Mouse (Mus musculus): ENCODE data around the gene Rab3a. TPM values are rescaled to one million over a fixed set of nuclear protein-coding genes. Genes with fewer than 3 reads are reported as not detected.
A peak's percentile ranks its signal among the peaks of the same experiment; 100 is the strongest.

The Rab3a gene
- polyA plus RNA-seq, 1 experiment from 2014 or later = 3.2 TPM

- Histone ChIP-seq H3K9me3 (ENCODE audit: low read length) (no peaks in the 10 kb centered on the region), H3K4me3 (ENCODE audit: low read depth, low read length) (peak overlapping the region; percentile 73), H3K9ac (replicated peaks) (peak overlapping the region; percentile 77), H3K4me1 (ENCODE audit: insufficient read depth) (peaks cover 35% of the 10 kb centered on the region), H3K36me3 (replicated peaks; ENCODE audit: insufficient read depth, low read length) (peaks cover 11% of the 10 kb centered on the region), H3K27me3 (ENCODE audit: insufficient read depth, low read length) (no peaks in the 10 kb centered on the region), H3K27ac (ENCODE audit: low read depth) (peak overlapping the region; percentile 66), H3K4me2 (ENCODE audit: low read depth, low read length) (peak overlapping the region; percentile 94)
- peak; percentile 42 for ATAC-seq
- TF ChIP-seq EP300 (IDR thresholded peaks at IDR 0.05; ENCODE audit: low read depth) (no peak), CTCF (IDR thresholded peaks at IDR 0.05; ENCODE audit: low read depth) (no peak)
- peak; percentile 68 for DNase-seq
- 12% methylated on average over 50 of the region's 50 CpGs for WGBS (ENCODE audit: insufficient replicate concordance)
Measured at GRCm38 (mm10) chr8:70754871-70755660, 587 bp downstream of the Rab3a start.

GRCm38 (mm10) chr8:70755661-70756475, 1.4 kb downstream of the Rab3a start:
- ATAC-seq (no peak), DNase-seq (peak; percentile 14)
- Histone ChIP-seq H3K36me3 (replicated peaks; ENCODE audit: insufficient read depth, low read length) (peaks cover 11% of the 10 kb centered on the region), H3K9me3 (ENCODE audit: low read length) (no peaks in the 10 kb centered on the region), H3K27me3 (ENCODE audit: insufficient read depth, low read length) (no peaks in the 10 kb centered on the region), H3K9ac (replicated peaks) (no peak overlapping the region), H3K4me3 (ENCODE audit: low read depth, low read length) (peak overlapping the region; percentile 73; the same call in 1 of the 2 replicates), H3K4me1 (ENCODE audit: insufficient read depth) (peaks cover 38% of the 10 kb centered on the region), H3K4me2 (ENCODE audit: low read depth, low read length) (peak overlapping the region; percentile 94), H3K27ac (ENCODE audit: low read depth) (no peak overlapping the region)
- WGBS (ENCODE audit: insufficient replicate concordance) = 78% methylated on average over 24 of the region's 24 CpGs
- TF ChIP-seq EP300 (IDR thresholded peaks at IDR 0.05; ENCODE audit: low read depth) = no peak
- no peak for TF ChIP-seq CTCF (IDR thresholded peaks at IDR 0.05; ENCODE audit: low read depth)

- Histone ChIP-seq H3K36me3 (replicated peaks; ENCODE audit: insufficient read depth, low read length) (peaks cover 11% of the 10 kb centered on the region), H3K4me3 (ENCODE audit: low read depth, low read length) (no peak overlapping the region), H3K27ac (ENCODE audit: low read depth) (no peak overlapping the region), H3K4me1 (ENCODE audit: insufficient read depth) (peaks cover 44% of the 10 kb centered on the region), H3K4me2 (ENCODE audit: low read depth, low read length) (no peak overlapping the region), H3K9me3 (ENCODE audit: low read length) (no peaks in the 10 kb centered on the region), H3K9ac (replicated peaks) (no peak overlapping the region), H3K27me3 (ENCODE audit: insufficient read depth, low read length) (no peaks in the 10 kb centered on the region)
- DNase-seq = no peak
- TF ChIP-seq EP300 (IDR thresholded peaks at IDR 0.05; ENCODE audit: low read depth) (no peak), CTCF (IDR thresholded peaks at IDR 0.05; ENCODE audit: low read depth) (no peak)
- WGBS (ENCODE audit: insufficient replicate concordance) = 88% methylated on average over 6 of the region's 6 CpGs
- no peak for ATAC-seq
Measured at GRCm38 (mm10) chr8:70756476-70757040, 2.1 kb downstream of the Rab3a start.

DNA sequence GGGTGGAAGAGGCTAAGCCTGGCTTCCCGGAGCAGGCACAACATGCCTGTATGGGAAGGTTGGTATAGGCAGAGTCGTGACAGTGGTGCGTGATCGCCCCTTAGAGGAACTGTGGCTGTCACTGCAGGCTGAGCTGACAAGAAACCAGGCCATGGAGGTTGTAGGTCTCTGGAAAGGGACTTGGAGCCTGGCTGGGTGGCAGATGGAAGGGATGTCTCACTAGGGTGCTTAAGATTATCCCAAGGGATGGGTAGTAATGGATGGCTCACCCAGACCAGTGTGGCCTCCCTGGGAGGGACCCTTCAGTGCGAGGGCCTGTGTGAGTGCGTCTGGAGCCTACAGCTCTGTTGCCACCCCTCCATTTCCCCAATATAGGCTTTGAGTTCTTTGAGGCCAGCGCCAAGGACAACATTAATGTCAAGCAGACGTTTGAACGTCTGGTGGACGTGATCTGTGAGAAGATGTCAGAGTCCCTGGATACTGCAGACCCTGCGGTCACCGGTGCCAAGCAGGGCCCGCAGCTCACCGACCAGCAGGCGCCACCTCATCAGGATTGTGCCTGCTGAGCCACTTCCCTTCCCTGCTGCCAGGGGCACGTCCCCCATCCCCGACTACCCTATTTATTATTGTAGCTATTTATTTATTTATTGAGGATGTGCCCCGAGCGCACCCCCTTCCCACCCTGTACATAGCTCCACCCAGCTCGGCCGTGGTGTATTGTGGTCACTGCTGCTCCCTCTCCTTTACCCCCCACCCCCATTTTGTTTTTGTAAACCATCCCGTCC, 3.2 kb downstream of the Rab3a start:
- Histone ChIP-seq H3K9me3 (ENCODE audit: low read length) (no peaks in the 10 kb centered on the region), H3K4me1 (ENCODE audit: insufficient read depth) (peaks cover 54% of the 10 kb centered on the region), H3K27me3 (ENCODE audit: insufficient read depth, low read length) (no peaks in the 10 kb centered on the region), H3K4me2 (ENCODE audit: low read depth, low read length) (no peak overlapping the region), H3K36me3 (replicated peaks; ENCODE audit: insufficient read depth, low read length) (peaks cover 11% of the 10 kb centered on the region), H3K27ac (ENCODE audit: low read depth) (no peak overlapping the region), H3K4me3 (ENCODE audit: low read depth, low read length) (no peak overlapping the region), H3K9ac (replicated peaks) (no peak overlapping the region)
- TF ChIP-seq CTCF (IDR thresholded peaks at IDR 0.05; ENCODE audit: low read depth) = peak; percentile 75
- TF ChIP-seq EP300 (IDR thresholded peaks at IDR 0.05; ENCODE audit: low read depth) = no peak
- ATAC-seq (no peak), DNase-seq (no peak)
- WGBS (ENCODE audit: insufficient replicate concordance) = 78% methylated on average over 22 of the region's 22 CpGs

GRCm38 (mm10) chr8:70758308-70758615, 3.8 kb downstream of the Rab3a start:
- WGBS (ENCODE audit: insufficient replicate concordance) = 87% methylated on average over 7 of the region's 7 CpGs
- Histone ChIP-seq H3K4me3 (ENCODE audit: low read depth, low read length) (no peak overlapping the region), H3K9ac (replicated peaks) (no peak overlapping the region), H3K9me3 (ENCODE audit: low read length) (no peaks in the 10 kb centered on the region), H3K4me2 (ENCODE audit: low read depth, low read length) (no peak overlapping the region), H3K4me1 (ENCODE audit: insufficient read depth) (peaks cover 54% of the 10 kb centered on the region), H3K27ac (ENCODE audit: low read depth) (no peak overlapping the region), H3K36me3 (replicated peaks; ENCODE audit: insufficient read depth, low read length) (peaks cover 11% of the 10 kb centered on the region), H3K27me3 (ENCODE audit: insufficient read depth, low read length) (no peaks in the 10 kb centered on the region)
- TF ChIP-seq CTCF (IDR thresholded peaks at IDR 0.05; ENCODE audit: low read depth) (no peak), EP300 (IDR thresholded peaks at IDR 0.05; ENCODE audit: low read depth) (no peak)
- DNase-seq (no peak), ATAC-seq (no peak)

Data from liver, postnatal 0 days (tissue).